14 mouse cellular contexts compared by ENCODE assay signal in the genomic region with DNA sequence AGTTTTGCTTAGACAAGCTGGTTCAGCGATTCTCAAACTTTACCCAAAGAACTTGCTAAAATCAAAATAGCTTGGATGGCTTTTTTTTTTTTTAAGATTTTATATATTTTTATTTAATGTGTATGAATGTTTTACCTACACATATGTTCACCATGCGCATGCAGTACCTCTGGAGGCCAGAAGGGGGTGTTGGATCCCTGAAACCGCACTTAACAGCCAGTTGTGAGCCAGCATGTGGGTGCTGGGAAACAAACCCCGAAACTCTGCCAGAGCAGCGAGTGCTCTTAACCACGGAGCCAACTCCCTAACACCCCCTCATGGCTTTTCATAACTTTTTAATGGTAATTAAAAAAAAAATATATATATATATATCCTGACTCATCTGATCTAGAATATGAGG. TPM values are rescaled to one million over a fixed set of nuclear protein-coding genes. Genes with fewer than 3 reads are reported as not detected.
DNase-seq lines count a peak whose midpoint lies in the region; ATAC-seq and TF ChIP-seq lines count a peak whose summit lies in the region.
"Had no signal": no experiment of that assay in that cellular context is flagged by ENCODE, and none has a peak within 500 bp of the region (broad histone marks: within the 10 kb centered on the region; RNA-seq: fewer than 3 reads in every experiment).

No protein-coding gene starts in this region.

- H3K4me2 ChIP-seq in kidney, postnatal 0 days (ENCODE audit: low read length): no peak overlapping the region
- no peak overlapping the region for H3K4me2 ChIP-seq in stomach, postnatal 0 days (replicated peaks; ENCODE audit: low read depth)
- H3K4me2 ChIP-seq: embryonic facial prominence, embryonic 12.5 days had no signal

- H3K9ac ChIP-seq in kidney, postnatal 0 days (ENCODE audit: low read depth, low read length): no peak overlapping the region
- no peak overlapping the region for H3K9ac ChIP-seq in stomach, postnatal 0 days (ENCODE audit: low read length)
- H3K9ac ChIP-seq: embryonic facial prominence, embryonic 12.5 days had no signal

- 92% methylated on average over 6 of the region's 6 CpGs for WGBS in kidney, postnatal 0 days
- 96% methylated on average over 6 of the region's 6 CpGs for WGBS in thymus, adult 2 months
- 93% methylated on average over 6 of the region's 6 CpGs for WGBS in stomach, postnatal 0 days

- H3K27ac ChIP-seq in kidney, postnatal 0 days: no peak overlapping the region
- no peak overlapping the region for H3K27ac ChIP-seq in thymus, adult 2 months (ENCODE audit: control insufficient read depth, insufficient read depth, low read length)
- H3K27ac ChIP-seq in stomach, postnatal 0 days (replicated peaks): no peak overlapping the region
- H3K27ac ChIP-seq: embryonic facial prominence, embryonic 12.5 days had no signal

- H3K4me3 ChIP-seq in kidney, postnatal 0 days (replicated peaks; ENCODE audit: low read depth, low read length): no peak overlapping the region
- H3K4me3 ChIP-seq in thymus, adult 2 months (ENCODE audit: control insufficient read depth, insufficient read depth, low read length): no peak overlapping the region
- H3K4me3 ChIP-seq in stomach, postnatal 0 days (ENCODE audit: low read depth, low read length): no peak overlapping the region
- H3K4me3 ChIP-seq: embryonic facial prominence, embryonic 12.5 days had no signal

- peak; percentile 43; the same call in 1 of the 2 replicates for TF ChIP-seq CTCF in kidney, postnatal 0 days (IDR thresholded peaks at IDR 0.05; ENCODE audit: low read depth)
- peak; percentile 37; the same call in 1 of the 2 replicates for TF ChIP-seq CTCF in thymus, adult 2 months (IDR thresholded peaks at IDR 0.05; ENCODE audit: borderline replicate concordance, control insufficient read depth, extremely low read depth, insufficient read depth, low read length, poor library complexity)
- TF ChIP-seq CTCF in stomach, postnatal 0 days (IDR thresholded peaks at IDR 0.05; ENCODE audit: low read depth): peak; percentile 59

- H3K4me1 ChIP-seq in kidney, postnatal 0 days (replicated peaks; ENCODE audit: insufficient read depth, low read length): peaks cover 4% of the 10 kb centered on the region
- peaks cover 12% of the 10 kb centered on the region for H3K4me1 ChIP-seq in thymus, adult 2 months (replicated peaks; ENCODE audit: control insufficient read depth, insufficient read depth, low read length)
- peaks cover 3% of the 10 kb centered on the region; the same call in 1 of the 2 replicates for H3K4me1 ChIP-seq in stomach, postnatal 0 days (replicated peaks; ENCODE audit: control insufficient read depth, insufficient read depth)

- peak; percentile 61 for DNase-seq in CD4-positive, CD25-positive, alpha-beta regulatory T cell, adult 2 months (ENCODE audit: low read depth, low spot score)
- DNase-seq in kidney, postnatal 0 days (ENCODE audit: low spot score): no peak
- DNase-seq in kidney, postnatal 10 days: no peak
- DNase-seq in thymus, adult 2 months: no peak
- DNase-seq in thymus, postnatal 10 days (ENCODE audit: low spot score in 2 of 2): no peak
- DNase-seq in stomach, postnatal 0 days (ENCODE audit: low spot score): no peak
- no peak for DNase-seq in embryo, embryonic 10.5 days (ENCODE audit: low spot score)
- DNase-seq: adrenal gland, postnatal 25 days; heart, postnatal 36 days; kidney, adult 8-10 months; thymus, adult 18-20 months had no signal

- ATAC-seq in CD4-positive, CD25-positive, alpha-beta regulatory T cell, adult 4 months: no peak
- no peak for ATAC-seq in kidney, postnatal 0 days (replicated peaks; ENCODE audit: low FRiP score, low read depth)
- ATAC-seq in stomach, postnatal 0 days (ENCODE audit: low FRiP score, low TSS enrichment): no peak
- ATAC-seq: forebrain, embryonic 14.5 days had no signal

- no peaks in the 10 kb centered on the region for H3K9me3 ChIP-seq in kidney, postnatal 0 days (replicated peaks; ENCODE audit: low read length)
- no peaks in the 10 kb centered on the region for H3K9me3 ChIP-seq in stomach, postnatal 0 days (ENCODE audit: control insufficient read depth, low read length)
- H3K9me3 ChIP-seq: embryonic facial prominence, embryonic 12.5 days had no signal

- no peaks in the 10 kb centered on the region for H3K36me3 ChIP-seq in kidney, postnatal 0 days (ENCODE audit: insufficient read depth, low read length)
- no peaks in the 10 kb centered on the region for H3K36me3 ChIP-seq in thymus, adult 2 months (ENCODE audit: control insufficient read depth, insufficient read depth, low read length)
- no peaks in the 10 kb centered on the region for H3K36me3 ChIP-seq in stomach, postnatal 0 days (ENCODE audit: control insufficient read depth, insufficient read depth, low read length)
- H3K36me3 ChIP-seq: embryonic facial prominence, embryonic 12.5 days had no signal

- no peaks in the 10 kb centered on the region for H3K27me3 ChIP-seq in kidney, postnatal 0 days (ENCODE audit: insufficient read depth, low read length)
- no peaks in the 10 kb centered on the region for H3K27me3 ChIP-seq in thymus, adult 2 months (ENCODE audit: control insufficient read depth, insufficient read depth, low read length)
- H3K27me3 ChIP-seq in stomach, postnatal 0 days (ENCODE audit: control insufficient read depth, insufficient read depth, low read length): no peaks in the 10 kb centered on the region
- H3K27me3 ChIP-seq: embryonic facial prominence, embryonic 12.5 days had no signal

- TF ChIP-seq POLR2A in thymus, adult 2 months (IDR thresholded peaks at IDR 0.05; ENCODE audit: control insufficient read depth, extremely low read depth, insufficient read depth, low read length, poor library complexity): no peak

- TF ChIP-seq EP300 in stomach, postnatal 0 days (optimal IDR thresholded peaks at IDR 0.05): no peak

RNA-seq across cellular contexts. Expression of a gene that starts 4.1 kb away (rescaled TPM):
- polyA plus RNA-seq in CD4-positive, CD25-positive, alpha-beta regulatory T cell, adult 4 months (2017; shearing (Covaris generic)): 1 to 10 TPM; 4.2 to 8.1 TPM
- polyA plus RNA-seq in kidney, postnatal 0 days (2015; fragmentation: Nextera tagmentation; extraction: Ambion mirVana): 22.5 and 23.4 TPM in 2 replicates
- polyA plus RNA-seq in thymus, adult 2 months (2012; rRNA removed): 76.9 and 87.4 TPM in 2 replicates
- polyA plus RNA-seq in stomach, postnatal 0 days (2015; fragmentation: Nextera tagmentation; extraction: Ambion mirVana): 29.6 TPM in 2 replicates

RNA-seq across cellular contexts. Expression of a gene that starts 21.2 kb away (rescaled TPM):
- 10 to 100 TPM; 33.1 to 51.1 TPM for polyA plus RNA-seq in CD4-positive, CD25-positive, alpha-beta regulatory T cell, adult 4 months (2017; shearing (Covaris generic))
- polyA plus RNA-seq in kidney, postnatal 0 days (2015; fragmentation: Nextera tagmentation; extraction: Ambion mirVana): 62.5 and 66.1 TPM in 2 replicates
- 65.1 and 73.9 TPM in 2 replicates for polyA plus RNA-seq in thymus, adult 2 months (2012; rRNA removed)
- 15.3 and 15.5 TPM in 2 replicates for polyA plus RNA-seq in stomach, postnatal 0 days (2015; fragmentation: Nextera tagmentation; extraction: Ambion mirVana)

RNA-seq across cellular contexts. Expression of a gene that starts 36.0 kb away (rescaled TPM):
- 1 to 10 TPM; 5.2 to 6.9 TPM for polyA plus RNA-seq in CD4-positive, CD25-positive, alpha-beta regulatory T cell, adult 4 months (2017; shearing (Covaris generic))
- 0.46 TPM in 1 of 2 replicates, not detected in the other for polyA plus RNA-seq in kidney, postnatal 0 days (2015; fragmentation: Nextera tagmentation; extraction: Ambion mirVana)
- polyA plus RNA-seq in thymus, adult 2 months (2012; rRNA removed): 0.15 TPM in 1 of 2 replicates, not detected in the other
- 0.41 TPM in 1 of 2 replicates, not detected in the other for polyA plus RNA-seq in stomach, postnatal 0 days (2015; fragmentation: Nextera tagmentation; extraction: Ambion mirVana)
- polyA plus RNA-seq: embryonic facial prominence, embryonic 12.5 days had no signal

RNA-seq across cellular contexts. Expression of a gene that starts 57.4 kb away (rescaled TPM):
- polyA plus RNA-seq in CD4-positive, CD25-positive, alpha-beta regulatory T cell, adult 4 months (2017; shearing (Covaris generic)): 1 to 10 TPM; 3.4 to 4.3 TPM
- 12.5 and 12.6 TPM in 2 replicates for polyA plus RNA-seq in kidney, postnatal 0 days (2015; fragmentation: Nextera tagmentation; extraction: Ambion mirVana)
- polyA plus RNA-seq in thymus, adult 2 months (2012; rRNA removed): 43.6 and 45.7 TPM in 2 replicates
- 8.0 and 9.1 TPM in 2 replicates for polyA plus RNA-seq in stomach, postnatal 0 days (2015; fragmentation: Nextera tagmentation; extraction: Ambion mirVana)
